Mouse (Mus musculus): ENCODE measurements at regions not wholly inside any gene's neighbourhood (a gene's known extent, or its start where the extent isn't known, plus 50 kb on each side); places are given as distances from the start of the nearest gene placed in this dataset.
A peak's percentile ranks its signal among the peaks of the same experiment; 100 is the strongest.

GRCm38 (mm10) chr12:71778137-71778536 is 52.7 kb upstream of the Daam1 start:
- Histone ChIP-seq H3K4me3 (0 out of 2 replicates have a peak overlapping the region, but pooled peaks have one; percentile 4), H3K27me3 (no peaks in the 10 kb centered on the region), H3K9ac (no peak overlapping the region), H3K4me1 (0 out of 2 replicates have a peak, but pooled peaks cover 3% of the 10 kb centered on the region), H3K27ac (no peak overlapping the region), H3K4me2 (replicated peaks) (peak overlapping the region; percentile 34), H3K36me3 (no peaks in the 10 kb centered on the region), H3K9me3 (no peaks in the 10 kb centered on the region)
- WGBS = 39% methylated on average over 14 of the region's 14 CpGs
- ATAC-seq (ENCODE audit: insufficient number of reproducible peaks, insufficient read depth, low FRiP score, low TSS enrichment) = no peak

GRCm38 (mm10) chr12:71778948-71779347 is 51.9 kb upstream of the Daam1 start:
- Histone ChIP-seq H3K9ac (no peak overlapping the region), H3K4me1 (0 out of 2 replicates have a peak, but pooled peaks cover 3% of the 10 kb centered on the region), H3K36me3 (no peaks in the 10 kb centered on the region), H3K27ac (no peak overlapping the region), H3K27me3 (no peaks in the 10 kb centered on the region), H3K4me2 (replicated peaks) (no peak overlapping the region), H3K4me3 (no peak overlapping the region), H3K9me3 (no peaks in the 10 kb centered on the region)
- 81% methylated on average over 3 of the region's 3 CpGs for WGBS
- no peak for ATAC-seq (ENCODE audit: insufficient number of reproducible peaks, insufficient read depth, low FRiP score, low TSS enrichment)

GRCm38 (mm10) chr12:71779418-71779817 is 51.5 kb upstream of the Daam1 start:
- Histone ChIP-seq H3K9ac (no peak overlapping the region), H3K36me3 (no peaks in the 10 kb centered on the region), H3K27me3 (no peaks in the 10 kb centered on the region), H3K4me1 (0 out of 2 replicates have a peak, but pooled peaks cover 3% of the 10 kb centered on the region), H3K27ac (no peak overlapping the region), H3K4me3 (no peak overlapping the region), H3K9me3 (no peaks in the 10 kb centered on the region), H3K4me2 (replicated peaks) (no peak overlapping the region)
- whole genome bisulfite sequencing = 43% methylated on average over 6 of the region's 6 CpGs
- ATAC-seq (ENCODE audit: insufficient number of reproducible peaks, insufficient read depth, low FRiP score, low TSS enrichment) = no peak
